Mouse (Mus musculus) lung, postnatal 0 days (tissue): Measurements from ENCODE around the gene Slc44a1. TPM values are rescaled to one million over a fixed set of nuclear protein-coding genes. Genes with fewer than 3 reads are reported as not detected.

ENCODE experiments used
- ATAC-seq: fragments of 200-750 bp; cut with Nextera tagmentation; 2 replicates; pipeline ENCODE4 v1.8.0; 2017; ENCODE audit warnings: moderate library complexity
- DNase-seq: peaks from one replicate; pipeline ENCODE4 v3.0.0-alpha.2; 2016; ENCODE audit warnings: low spot score
- H3K27ac ChIP-seq: fragments of 300-500 bp; sonication (generic); 2 replicates; pipeline ENCODE4 v1.5.1; 2014; ENCODE audit warnings: antibody characterized with exemption, mild to moderate bottlenecking, low read length, mixed read lengths
- H3K27me3 ChIP-seq: fragments of 300-500 bp; sonication (generic); replicated peaks from 2 replicates; pipeline ENCODE4 v1.6.1; 2014; ENCODE audit warnings: low read length, mixed read lengths; ENCODE audit not compliant: insufficient read depth
- H3K36me3 ChIP-seq: fragments of 300-500 bp; sonication (generic); 2 replicates; pipeline ENCODE4 v1.6.1; 2014; ENCODE audit warnings: low read length, mixed read lengths; ENCODE audit not compliant: insufficient read depth
- H3K4me1 ChIP-seq: fragments of 300-500 bp; sonication (generic); 2 replicates; pipeline ENCODE4 v1.6.1; 2014; ENCODE audit warnings: antibody characterized with exemption, low read depth, low read length, mixed read lengths; ENCODE audit not compliant: insufficient read depth
- H3K4me2 ChIP-seq: fragments of 300-500 bp; sonication (generic); replicated peaks from 2 replicates; pipeline ENCODE4 v1.6.1; 2014; ENCODE audit warnings: low read depth, mild to moderate bottlenecking, low read length, moderate library complexity, mixed read lengths
- H3K4me3 ChIP-seq: fragments of 300-500 bp; sonication (generic); 2 replicates; pipeline ENCODE4 v1.5.1; 2014; ENCODE audit warnings: low read depth, low read length
- H3K9ac ChIP-seq: fragments of 300-500 bp; sonication (generic); replicated peaks from 2 replicates; pipeline ENCODE4 v1.6.1; 2014; ENCODE audit warnings: low read depth, mild to moderate bottlenecking
- H3K9me3 ChIP-seq: fragments of 300-500 bp; sonication (generic); 2 replicates; pipeline ENCODE4 v1.6.1; 2016; ENCODE audit warnings: low read length, mixed read lengths
- CTCF ChIP-seq: IDR thresholded peaks from 2 replicates; pipeline ENCODE4 v1.5.1; 2016; ENCODE audit warnings: antibody characterized with exemption, mild to moderate bottlenecking
- EP300 ChIP-seq: IDR thresholded peaks from 2 replicates; pipeline ENCODE4 v1.6.1; 2016; ENCODE audit warnings: antibody characterized with exemption, mild to moderate bottlenecking, control low read depth
- WGBS: fragments of 180-500 bp; shearing (Covaris S2); extraction: QIAGEN DNeasy Blood & Tissue Kit; methylation state at CpG from one replicate; pipeline ENCODE4 v1.1.7; 2014; 5-methylcytosine and 5-hydroxymethylcytosine counted together
- polyA plus RNA-seq: library from polyadenylated mRNA; unstranded; fragments of >200 nt; fragmentation: Nextera tagmentation; extraction: Ambion mirVana; gene quantifications from 2 replicates; pipeline ENCODE4 v1.2.1, GENCODE M21; 2015

Slc44a1 gene
- polyA plus RNA-seq, 1 experiment from 2014 or later: 30.4 TPM

DNA sequence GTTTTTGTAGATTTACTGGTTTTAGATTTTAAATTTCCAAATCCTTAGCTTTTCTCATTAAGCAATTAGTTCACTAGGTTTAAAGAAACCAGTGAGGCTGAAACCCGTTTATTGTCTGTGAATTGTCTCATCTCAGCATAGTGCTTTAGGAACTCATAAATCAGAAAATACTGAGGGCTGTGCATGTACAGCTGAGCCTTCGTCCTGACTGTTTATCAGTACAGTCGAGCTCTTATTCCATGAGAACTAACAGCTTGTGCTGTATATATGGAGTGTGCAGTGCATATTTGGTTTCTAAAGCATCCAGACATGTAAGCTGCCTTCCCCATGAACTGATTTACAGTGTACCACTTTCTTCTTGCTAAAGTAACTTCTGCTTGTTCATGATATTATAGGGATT lies 217.8 kb downstream of the Slc44a1 start:
- TF ChIP-seq EP300 (no peak), CTCF (no peak)
- H3K9me3 ChIP-seq: no peaks in the 10 kb centered on the region
- no peak overlapping the region for H3K9ac ChIP-seq
- ATAC-seq (no peak), DNase-seq (no peak)
- no peaks in the 10 kb centered on the region for H3K4me1 ChIP-seq
- no peaks in the 10 kb centered on the region for H3K27me3 ChIP-seq
- no peak overlapping the region for H3K27ac ChIP-seq
- H3K36me3 ChIP-seq: peaks cover 4% of the 10 kb centered on the region
- no peak overlapping the region for H3K4me2 ChIP-seq
- H3K4me3 ChIP-seq: no peak overlapping the region
- WGBS: 62% methylated on average over 3 of the region's 3 CpGs

DNA sequence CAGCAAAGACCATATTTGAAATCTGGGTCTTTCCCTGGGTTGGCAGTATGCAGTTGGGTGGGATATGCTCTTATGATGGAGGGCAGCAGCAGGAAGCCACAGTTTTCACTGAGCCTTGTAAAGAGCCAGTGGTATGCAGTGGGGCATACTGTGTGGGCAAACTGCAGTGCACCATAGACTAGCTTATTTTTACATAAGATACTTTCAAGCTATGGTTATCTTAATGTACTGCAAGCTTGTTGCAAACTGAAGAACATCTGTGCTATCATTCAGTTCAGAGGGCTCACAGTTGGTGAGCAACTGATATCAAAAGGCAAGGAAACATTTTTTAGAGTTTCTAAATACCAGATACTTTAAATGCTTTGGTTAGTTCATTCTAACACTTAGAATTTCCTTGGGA lies 220.5 kb downstream of the Slc44a1 start:
- Histone ChIP-seq H3K4me1 (no peaks in the 10 kb centered on the region), H3K4me3 (no peak overlapping the region), H3K9me3 (no peaks in the 10 kb centered on the region), H3K27ac (no peak overlapping the region), H3K36me3 (no peaks in the 10 kb centered on the region), H3K9ac (no peak overlapping the region), H3K4me2 (no peak overlapping the region), H3K27me3 (no peaks in the 10 kb centered on the region)
- ATAC-seq: no peak
- DNase-seq: no peak
- TF ChIP-seq EP300 (no peak), CTCF (no peak)

Other genes with a start within 250 kb of the Slc44a1 start
- gene Fsd1l, start 191.1 kb downstream of the Slc44a1 start, polyA plus RNA-seq: 7.9 and 9.4 TPM in 2 replicates